Mouse (Mus musculus) embryo, embryonic 9.5 days (tissue): ENCODE data around the gene Mfap1a.
A peak's percentile ranks its signal among the peaks of the same experiment; 100 is the strongest.
"Not testable (repeated sequence)": the region's sequence is repeated elsewhere in the genome, so short reads cannot be mapped to it uniquely, and the experiment has no call there.

ENCODE experiments used
- DNase-seq: peaks from one replicate; pipeline ENCODE4 v3.0.0-alpha.2; 2017; ENCODE audit errors: extremely low spot score

Mfap1a gene

GRCm38 (mm10) chr2:121475306-121475705 is 31.2 kb downstream of the Mfap1a start:
- not testable (repeated sequence) for DNase-seq

GRCm38 (mm10) chr2:121474180-121474535 is 32.3 kb downstream of the Mfap1a start:
- DNase-seq: no peak

- peak; percentile 78 for DNase-seq
Measured at GRCm38 (mm10) chr2:121473301-121474179, 32.9 kb downstream of the Mfap1a start, which contains the start of gene Mfap1b. Gene Mfap1b (minus strand): TSS chr2:121474067.

GRCm38 (mm10) chr2:121472783-121473182 is 33.7 kb downstream of the Mfap1a start:
- DNase-seq: not testable (repeated sequence)

GRCm38 (mm10) chr2:121468982-121469381 is 37.5 kb downstream of the Mfap1a start:
- not testable (repeated sequence) for DNase-seq

- DNase-seq: no peak
Measured at GRCm38 (mm10) chr2:121460071-121460470, 46.4 kb downstream of the Mfap1a start.

- peak; percentile 87 for DNase-seq
Measured at GRCm38 (mm10) chr2:121456692-121457642, 49.5 kb downstream of the Mfap1a start, which contains the start of gene Serinc4. Gene Serinc4 (minus strand): TSS chr2:121456781.

- no peak for DNase-seq
Measured at GRCm38 (mm10) chr2:121455534-121455933, 50.9 kb downstream of the Mfap1a start.

- no peak for DNase-seq
Measured at GRCm38 (mm10) chr2:121453917-121454316, 52.5 kb downstream of the Mfap1a start.

- no peak for DNase-seq
Measured at GRCm38 (mm10) chr2:121452990-121453389, 53.5 kb downstream of the Mfap1a start, which contains the start of gene Hypk. Gene Hypk (plus strand): TSS chr2:121453290.

GRCm38 (mm10) chr2:121452361-121452760 is 54.1 kb downstream of the Mfap1a start:
- no peak for DNase-seq

GRCm38 (mm10) chr2:121450093-121450492 is 56.4 kb downstream of the Mfap1a start:
- DNase-seq: peak; percentile 42

- DNase-seq: no peak
Measured at GRCm38 (mm10) chr2:121449545-121450011, 56.9 kb downstream of the Mfap1a start.

GRCm38 (mm10) chr2:121448739-121449535 is 57.5 kb downstream of the Mfap1a start, which contains the start of gene Serf2:
Gene Serf2 (plus strand): TSS chr2:121449195.
- peak; percentile 100 for DNase-seq

- peak; percentile 45 for DNase-seq
Measured at GRCm38 (mm10) chr2:121448136-121448535, 58.3 kb downstream of the Mfap1a start.

- DNase-seq: no peak
Measured at GRCm38 (mm10) chr2:121447006-121447405, 59.5 kb downstream of the Mfap1a start.

GRCm38 (mm10) chr2:121446506-121446905 is 60.0 kb downstream of the Mfap1a start:
- no peak for DNase-seq

GRCm38 (mm10) chr2:121445117-121445516 is 61.3 kb downstream of the Mfap1a start:
- DNase-seq: no peak

GRCm38 (mm10) chr2:121444178-121444577 is 62.3 kb downstream of the Mfap1a start, which contains the start of gene Ell3:
Gene Ell3 (minus strand): TSS chr2:121444278.
- no peak for DNase-seq

GRCm38 (mm10) chr2:121443068-121443349 is 63.5 kb downstream of the Mfap1a start:
- no peak for DNase-seq
